11 mouse cellular contexts compared by ENCODE assay signal in genomic region chr14:76421162-76421561, GRCm38 (mm10). TPM values are rescaled to one million over a fixed set of nuclear protein-coding genes. Genes with fewer than 3 reads are reported as not detected.
DNase-seq lines count a peak whose midpoint lies in the region; ATAC-seq and TF ChIP-seq lines count a peak whose summit lies in the region.
"Had no signal": no experiment of that assay in that cellular context is flagged by ENCODE, and none has a peak within 500 bp of the region (broad histone marks: within the 10 kb centered on the region; RNA-seq: fewer than 3 reads in every experiment).

No protein-coding gene starts in this region.

- H3K4me2 ChIP-seq in kidney, embryonic 15.5 days, result peak overlapping the region; percentile 43
- H3K4me2 ChIP-seq in embryonic facial prominence, embryonic 15.5 days (replicated peaks), result peak overlapping the region; percentile 29; the same call in 1 of the 2 replicates
- peak overlapping the region; percentile 79 for H3K4me2 ChIP-seq in hindbrain, embryonic 16.5 days (ENCODE audit: low read length)
- H3K4me2 ChIP-seq in midbrain, postnatal 0 days (ENCODE audit: low read depth, low read length, poor library complexity, severe bottlenecking), result peak overlapping the region; percentile 72

- H3K9ac ChIP-seq in kidney, embryonic 15.5 days, result no peak overlapping the region
- no peak overlapping the region for H3K9ac ChIP-seq in embryonic facial prominence, embryonic 15.5 days
- no peak overlapping the region for H3K9ac ChIP-seq in hindbrain, embryonic 16.5 days (ENCODE audit: low read depth, low read length)
- no peak overlapping the region for H3K9ac ChIP-seq in midbrain, postnatal 0 days (replicated peaks; ENCODE audit: low read length, poor library complexity, severe bottlenecking)

- H3K9me3 ChIP-seq in kidney, embryonic 15.5 days (replicated peaks), result no peaks in the 10 kb centered on the region
- no peaks in the 10 kb centered on the region for H3K9me3 ChIP-seq in embryonic facial prominence, embryonic 15.5 days (replicated peaks)
- H3K9me3 ChIP-seq in hindbrain, embryonic 16.5 days (ENCODE audit: control insufficient read depth, low read length), result no peaks in the 10 kb centered on the region
- H3K9me3 ChIP-seq in midbrain, postnatal 0 days (ENCODE audit: low read length), result no peaks in the 10 kb centered on the region

- H3K27me3 ChIP-seq in kidney, embryonic 15.5 days, result no peaks in the 10 kb centered on the region
- H3K27me3 ChIP-seq in embryonic facial prominence, embryonic 15.5 days, result no peaks in the 10 kb centered on the region
- no peaks in the 10 kb centered on the region for H3K27me3 ChIP-seq in hindbrain, embryonic 16.5 days (replicated peaks; ENCODE audit: control insufficient read depth, insufficient read depth, low read length)
- no peaks in the 10 kb centered on the region for H3K27me3 ChIP-seq in midbrain, postnatal 0 days (ENCODE audit: insufficient read depth, low read length)

- peaks cover 59% of the 10 kb centered on the region for H3K4me1 ChIP-seq in kidney, embryonic 15.5 days
- H3K4me1 ChIP-seq in embryonic facial prominence, embryonic 15.5 days, result peaks cover 43% of the 10 kb centered on the region
- H3K4me1 ChIP-seq in hindbrain, embryonic 16.5 days (ENCODE audit: control insufficient read depth, insufficient read depth, low read depth, low read length), result peaks cover 51% of the 10 kb centered on the region
- peaks cover 37% of the 10 kb centered on the region for H3K4me1 ChIP-seq in midbrain, postnatal 0 days (ENCODE audit: insufficient read depth, low read length)

- no peak overlapping the region for H3K27ac ChIP-seq in kidney, embryonic 15.5 days
- H3K27ac ChIP-seq in embryonic facial prominence, embryonic 15.5 days (replicated peaks), result no peak overlapping the region
- H3K27ac ChIP-seq in hindbrain, embryonic 16.5 days (ENCODE audit: low read depth, low read length), result no peak overlapping the region
- no peak overlapping the region for H3K27ac ChIP-seq in midbrain, postnatal 0 days (ENCODE audit: low read depth, low read length)

- 82% methylated on average over 4 of the region's 4 CpGs for WGBS in kidney, embryonic 15.5 days
- WGBS in embryonic facial prominence, embryonic 15.5 days, result 79% methylated on average over 4 of the region's 4 CpGs
- WGBS in hindbrain, embryonic 16.5 days, result 60% methylated on average over 4 of the region's 4 CpGs
- WGBS in midbrain, postnatal 0 days, result 58% methylated on average over 4 of the region's 4 CpGs

- no peak for TF ChIP-seq CTCF in midbrain, postnatal 0 days (IDR thresholded peaks at IDR 0.05)

- H3K36me3 ChIP-seq in kidney, embryonic 15.5 days, result peaks cover 74% of the 10 kb centered on the region
- peaks cover 51% of the 10 kb centered on the region for H3K36me3 ChIP-seq in embryonic facial prominence, embryonic 15.5 days
- peaks cover 15% of the 10 kb centered on the region for H3K36me3 ChIP-seq in hindbrain, embryonic 16.5 days (ENCODE audit: control insufficient read depth, insufficient read depth, low read length)
- peaks cover 16% of the 10 kb centered on the region; the same call in 1 of the 2 replicates for H3K36me3 ChIP-seq in midbrain, postnatal 0 days (ENCODE audit: insufficient read depth, low read length)

- no peak for ATAC-seq in kidney, embryonic 15.5 days (replicated peaks; ENCODE audit: low FRiP score)
- no peak for ATAC-seq in embryonic facial prominence, embryonic 15.5 days (ENCODE audit: insufficient number of reproducible peaks, low FRiP score, low TSS enrichment, low read depth)
- ATAC-seq in hindbrain, embryonic 16.5 days, result no peak
- no peak for ATAC-seq in midbrain, postnatal 0 days (ENCODE audit: low FRiP score)

- no peak for DNase-seq in kidney, adult 9 months
- no peak for DNase-seq in midbrain, postnatal 0 days (ENCODE audit: low spot score)
- no peak for DNase-seq in thymus, postnatal 10 days (ENCODE audit: low spot score in 2 of 2)
- DNase-seq in cerebellum, adult 11 months, result no peak
- no peak for DNase-seq in heart, postnatal 4 days
- DNase-seq: adrenal gland, postnatal 25 days; lung, postnatal 14 days had no signal

- H3K4me3 ChIP-seq in kidney, embryonic 15.5 days (replicated peaks), result no peak overlapping the region
- H3K4me3 ChIP-seq in embryonic facial prominence, embryonic 15.5 days (replicated peaks), result no peak overlapping the region
- H3K4me3 ChIP-seq in hindbrain, embryonic 16.5 days (ENCODE audit: low read length), result peak overlapping the region; percentile 36
- H3K4me3 ChIP-seq in midbrain, postnatal 0 days (ENCODE audit: low read depth, low read length), result peak overlapping the region; percentile 28
- H3K4me3 ChIP-seq: erythroblast, embryonic 14.5 days had no signal

RNA-seq across cellular contexts. Expression of gene Tsc22d1, which starts 6.4 kb away (rescaled TPM):
- polyA plus RNA-seq in kidney, embryonic 15.5 days (2015; fragmentation: Nextera tagmentation; extraction: Ambion mirVana), result 721 and 908 TPM in 2 replicates
- polyA plus RNA-seq in embryonic facial prominence, embryonic 15.5 days (2015; fragmentation: Nextera tagmentation; extraction: Ambion mirVana), result 465 and 514 TPM in 2 replicates
- polyA plus RNA-seq in hindbrain, embryonic 16.5 days (2015; fragmentation: Nextera tagmentation; extraction: Ambion mirVana), result 777 and 791 TPM in 2 replicates
- total RNA-seq in midbrain, postnatal 0 days (2014; rRNA removed), result 574 and 673 TPM in 2 replicates
- 603 and 649 TPM in 2 replicates for polyA plus RNA-seq in midbrain, postnatal 0 days (2015; fragmentation: Nextera tagmentation; extraction: Ambion mirVana)
- total RNA-seq in heart, postnatal 4 days (2021), result 100 to 1,000 TPM; 216 to 225 TPM

Comparison
In these comparisons a context has a peak if more than half of its experiments do, and no peak if none do; other contexts are left out.
1. H3K4me2 ChIP-seq: peak in every context shown above with its lines; median percentile 79 in hindbrain, embryonic 16.5 days; 72 in midbrain, postnatal 0 days; 43 in kidney, embryonic 15.5 days; 29 in embryonic facial prominence, embryonic 15.5 days.
2. H3K4me3 ChIP-seq: peak in hindbrain, embryonic 16.5 days (single experiment) and midbrain, postnatal 0 days (single experiment); none in kidney, embryonic 15.5 days (single experiment) and embryonic facial prominence, embryonic 15.5 days (single experiment).